Mouse (Mus musculus) kidney, adult 8-10 months (tissue): Measurements from ENCODE around the gene Syt9.

Experiments used
- DNase-seq, 2 experiments: peaks; one replicate each; pipeline ENCODE4 v3.0.0; 2022

Syt9 gene

GRCm38 (mm10) chr7:107370232-107371125 is at the start of gene Syt9:
TSS of gene Syt9 (plus strand) at chr7:107370728.
- peak; percentile 7 to 14 for DNase-seq

- no peak for DNase-seq
Observed at GRCm38 (mm10) chr7:107339013-107339412, 31.5 kb upstream of the Syt9 start.

GRCm38 (mm10) chr7:107339560-107340057 is 30.9 kb upstream of the Syt9 start:
- no peak for DNase-seq

- DNase-seq: no peak
Observed at GRCm38 (mm10) chr7:107340221-107340620, 30.3 kb upstream of the Syt9 start.

GRCm38 (mm10) chr7:107341519-107342190 is 28.9 kb upstream of the Syt9 start:
- DNase-seq: no peak

GRCm38 (mm10) chr7:107349201-107349600 is 21.3 kb upstream of the Syt9 start:
- no peak for DNase-seq

GRCm38 (mm10) chr7:107362153-107362552 is 8.4 kb upstream of the Syt9 start:
- DNase-seq: no peak

GRCm38 (mm10) chr7:107362634-107363033 is 7.9 kb upstream of the Syt9 start:
- no peak for DNase-seq

- DNase-seq: no peak
Observed at GRCm38 (mm10) chr7:107371126-107371920, 795 bp downstream of the Syt9 start.

- DNase-seq: no peak
Observed at GRCm38 (mm10) chr7:107380562-107380961, 10.0 kb downstream of the Syt9 start.

GRCm38 (mm10) chr7:107389604-107390003 is 19.1 kb downstream of the Syt9 start:
- DNase-seq: no peak

GRCm38 (mm10) chr7:107392749-107393148 is 22.2 kb downstream of the Syt9 start:
- no peak for DNase-seq

GRCm38 (mm10) chr7:107400061-107400799 is 29.7 kb downstream of the Syt9 start:
- DNase-seq: no peak

GRCm38 (mm10) chr7:107403261-107403660 is 32.7 kb downstream of the Syt9 start:
- no peak for DNase-seq

- DNase-seq: no peak
Observed at GRCm38 (mm10) chr7:107414928-107415327, 44.4 kb downstream of the Syt9 start.

- no peak for DNase-seq
Observed at GRCm38 (mm10) chr7:107417043-107417850, 46.7 kb downstream of the Syt9 start.

GRCm38 (mm10) chr7:107437381-107437780 is 66.9 kb downstream of the Syt9 start:
- no peak for DNase-seq

GRCm38 (mm10) chr7:107444579-107444978 is 74.1 kb downstream of the Syt9 start:
- no peak for DNase-seq

GRCm38 (mm10) chr7:107454660-107455059 is 84.1 kb downstream of the Syt9 start:
- DNase-seq: no peak

- peak in 1 of 2 experiments; percentile 4 for DNase-seq
Observed at GRCm38 (mm10) chr7:107455118-107455521, 84.6 kb downstream of the Syt9 start.

- DNase-seq: no peak
Observed at GRCm38 (mm10) chr7:107461167-107461566, 90.6 kb downstream of the Syt9 start.
